Mouse (Mus musculus): Measurements from ENCODE around the gene Pde3b. TPM values are rescaled to one million over a fixed set of nuclear protein-coding genes. Genes with fewer than 3 reads are reported as not detected.

The Pde3b gene
- polyA plus RNA-seq, 1 experiment from 2014 or later: 1.7 TPM

DNA sequence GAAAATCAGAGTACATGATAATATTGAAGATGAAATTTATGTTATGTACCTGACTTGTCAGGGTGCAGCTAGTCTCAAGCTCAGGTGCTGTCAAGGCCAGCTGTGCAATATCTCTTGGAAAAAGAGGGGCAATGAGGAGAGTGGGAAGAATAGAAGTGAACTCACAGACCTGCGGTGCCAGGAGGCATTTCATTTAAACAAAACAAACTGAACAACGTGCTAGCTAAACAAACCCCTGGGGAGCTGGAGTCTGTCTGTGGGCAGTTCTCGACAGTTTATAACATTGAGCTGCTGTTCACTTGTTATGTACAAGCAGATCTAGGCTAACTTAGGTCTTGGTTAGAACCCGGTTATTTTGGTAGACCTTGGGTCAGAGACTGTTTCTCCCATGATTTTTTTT lies 5.8 kb downstream of the Pde3b start:
- no peak overlapping the region for H3K27ac ChIP-seq (ENCODE audit: low read depth, low read length)

DNA sequence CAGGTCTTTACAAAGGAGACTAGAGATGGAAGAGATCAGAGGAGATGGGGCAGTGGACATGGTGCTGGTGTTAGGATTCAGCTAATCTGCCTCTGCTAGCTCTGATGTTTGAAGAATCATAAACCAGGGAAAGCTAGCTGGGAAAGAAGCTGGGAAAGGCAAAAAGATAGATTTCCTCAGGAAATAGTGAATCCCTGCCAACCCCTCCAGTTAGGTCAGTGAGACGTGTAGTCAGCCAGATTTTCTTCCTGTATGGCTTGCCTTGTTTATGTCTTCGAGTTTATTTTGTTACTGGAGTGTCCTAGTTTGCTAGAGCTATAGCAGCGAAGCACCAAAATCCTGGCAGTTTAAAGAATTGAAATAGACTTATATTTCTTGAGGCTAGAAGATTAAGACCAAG lies 7.1 kb downstream of the Pde3b start:
- H3K9ac ChIP-seq (ENCODE audit: low read depth, low read length): no peak overlapping the region
- no peak overlapping the region for H3K27ac ChIP-seq (ENCODE audit: low read depth, low read length)
- no peaks in the 10 kb centered on the region for H3K27me3 ChIP-seq (replicated peaks; ENCODE audit: control insufficient read depth, insufficient read depth, low read length)
- H3K4me2 ChIP-seq (replicated peaks; ENCODE audit: low read depth): no peak overlapping the region
- no peaks in the 10 kb centered on the region for H3K36me3 ChIP-seq (ENCODE audit: control insufficient read depth, insufficient read depth)
- WGBS: 49% methylated on average over 3 of the region's 3 CpGs
- no peaks in the 10 kb centered on the region for H3K4me1 ChIP-seq (replicated peaks; ENCODE audit: control insufficient read depth, insufficient read depth, low read length)
- H3K9me3 ChIP-seq (ENCODE audit: control insufficient read depth): no peaks in the 10 kb centered on the region
- no peak for ATAC-seq
- TF ChIP-seq CTCF (IDR thresholded peaks at IDR 0.05; ENCODE audit: low read depth): no peak
- no peak overlapping the region for H3K4me3 ChIP-seq (ENCODE audit: low read depth, low read length)

More for the DNA sequence above, 5.8 kb downstream of the Pde3b start:
- Histone ChIP-seq H3K4me1 (replicated peaks; ENCODE audit: control insufficient read depth, insufficient read depth, low read length) (no peaks in the 10 kb centered on the region), H3K9ac (ENCODE audit: low read depth, low read length) (no peak overlapping the region), H3K27me3 (replicated peaks; ENCODE audit: control insufficient read depth, insufficient read depth, low read length) (no peaks in the 10 kb centered on the region; the same call in 1 of the 2 replicates), H3K4me3 (ENCODE audit: low read depth, low read length) (no peak overlapping the region), H3K9me3 (ENCODE audit: control insufficient read depth) (no peaks in the 10 kb centered on the region), H3K4me2 (replicated peaks; ENCODE audit: low read depth) (no peak overlapping the region), H3K36me3 (ENCODE audit: control insufficient read depth, insufficient read depth) (no peaks in the 10 kb centered on the region)
- no peak for ATAC-seq
- 47% methylated on average over 4 of the region's 4 CpGs for WGBS
- TF ChIP-seq CTCF (IDR thresholded peaks at IDR 0.05; ENCODE audit: low read depth): no peak

DNA sequence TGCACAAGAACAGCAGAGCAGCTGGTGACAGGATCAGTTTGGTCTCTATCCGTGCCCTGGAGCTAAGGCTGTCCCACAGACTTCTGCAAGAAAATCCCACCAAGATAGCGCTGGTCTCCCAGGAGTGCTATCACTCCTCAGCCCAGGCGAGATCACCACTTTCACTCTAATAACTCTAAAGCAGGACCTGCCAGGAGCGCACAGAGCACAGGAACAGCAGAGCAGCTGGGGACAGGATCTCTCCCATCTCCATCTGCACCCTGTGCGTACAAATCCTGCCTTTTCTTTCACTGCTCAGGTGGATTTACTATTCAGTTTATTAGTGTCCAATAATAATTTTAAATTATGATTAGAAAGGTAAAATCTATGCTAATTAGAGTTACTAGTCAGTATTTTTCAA lies 14.7 kb downstream of the Pde3b start:
- Histone ChIP-seq H3K4me3 (ENCODE audit: low read depth, low read length) (no peak overlapping the region), H3K36me3 (ENCODE audit: control insufficient read depth, insufficient read depth) (no peaks in the 10 kb centered on the region), H3K27me3 (replicated peaks; ENCODE audit: control insufficient read depth, insufficient read depth, low read length) (no peaks in the 10 kb centered on the region), H3K27ac (ENCODE audit: low read depth, low read length) (no peak overlapping the region), H3K9me3 (ENCODE audit: control insufficient read depth) (no peaks in the 10 kb centered on the region; the same call in 1 of the 2 replicates), H3K4me2 (replicated peaks; ENCODE audit: low read depth) (no peak overlapping the region), H3K4me1 (replicated peaks; ENCODE audit: control insufficient read depth, insufficient read depth, low read length) (no peaks in the 10 kb centered on the region), H3K9ac (ENCODE audit: low read depth, low read length) (no peak overlapping the region)
- TF ChIP-seq CTCF (IDR thresholded peaks at IDR 0.05; ENCODE audit: low read depth): no peak
- ATAC-seq: no peak
- WGBS: 82% methylated on average over 5 of the region's 5 CpGs

DNA sequence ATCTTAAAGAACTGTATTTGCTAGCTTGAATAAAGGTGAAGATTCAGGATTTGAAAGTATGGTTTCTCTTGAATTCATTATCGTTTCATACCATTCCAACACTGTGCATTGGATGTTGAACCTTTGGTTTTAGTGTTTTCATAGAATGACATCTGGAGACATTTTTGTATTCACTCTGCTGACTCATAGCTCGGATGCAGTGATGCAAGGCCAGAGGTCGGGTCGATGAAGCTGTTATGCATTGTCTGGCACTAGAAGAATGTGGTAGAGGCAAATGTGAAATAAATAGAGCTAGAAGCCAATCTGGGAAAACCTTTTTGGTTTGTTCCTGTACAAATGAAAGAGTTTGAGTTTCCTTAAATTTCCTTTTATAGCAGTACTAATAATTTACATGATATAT lies 16.9 kb downstream of the Pde3b start:
- ATAC-seq: no peak
- H3K9me3 ChIP-seq (ENCODE audit: control insufficient read depth): no peaks in the 10 kb centered on the region; the same call in 1 of the 2 replicates
- H3K9ac ChIP-seq (ENCODE audit: low read depth, low read length): no peak overlapping the region
- no peaks in the 10 kb centered on the region for H3K27me3 ChIP-seq (replicated peaks; ENCODE audit: control insufficient read depth, insufficient read depth, low read length)
- no peaks in the 10 kb centered on the region for H3K36me3 ChIP-seq (ENCODE audit: control insufficient read depth, insufficient read depth)
- H3K4me3 ChIP-seq (ENCODE audit: low read depth, low read length): no peak overlapping the region
- no peak overlapping the region for H3K4me2 ChIP-seq (replicated peaks; ENCODE audit: low read depth)
- no peak for TF ChIP-seq CTCF (IDR thresholded peaks at IDR 0.05; ENCODE audit: low read depth)
- no peak overlapping the region for H3K27ac ChIP-seq (ENCODE audit: low read depth, low read length)
- 62% methylated on average over 4 of the region's 4 CpGs for WGBS
- no peaks in the 10 kb centered on the region for H3K4me1 ChIP-seq (replicated peaks; ENCODE audit: control insufficient read depth, insufficient read depth, low read length)

DNA sequence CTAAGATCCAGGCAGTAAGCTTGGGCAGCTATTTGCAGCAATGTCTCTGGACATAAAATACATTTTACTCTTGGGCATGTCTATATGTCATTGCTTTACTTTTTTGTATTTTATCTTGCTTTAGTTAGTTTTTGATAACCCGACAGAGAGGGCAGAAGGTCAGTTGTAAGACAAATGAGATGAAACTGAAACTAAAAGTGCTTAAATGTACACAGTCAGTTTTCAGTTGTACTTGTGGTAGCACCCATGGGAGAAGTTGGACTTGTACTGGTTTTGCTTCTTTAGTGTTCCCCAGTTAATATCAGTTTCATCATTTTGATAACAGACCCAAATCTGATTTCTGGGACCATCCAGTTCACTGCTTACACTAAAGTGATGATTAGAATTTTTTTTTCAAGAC lies 24.6 kb downstream of the Pde3b start:
- H3K4me3 ChIP-seq (ENCODE audit: low read depth, low read length): no peak overlapping the region
- no peak overlapping the region for H3K27ac ChIP-seq (ENCODE audit: low read depth, low read length)
- no peak overlapping the region for H3K9ac ChIP-seq (ENCODE audit: low read depth, low read length)
- H3K4me1 ChIP-seq (replicated peaks; ENCODE audit: control insufficient read depth, insufficient read depth, low read length): no peaks in the 10 kb centered on the region
- ATAC-seq: no peak
- H3K4me2 ChIP-seq (replicated peaks; ENCODE audit: low read depth): no peak overlapping the region; the same call in 1 of the 2 replicates
- TF ChIP-seq CTCF (IDR thresholded peaks at IDR 0.05; ENCODE audit: low read depth): no peak
- no peaks in the 10 kb centered on the region for H3K36me3 ChIP-seq (ENCODE audit: control insufficient read depth, insufficient read depth)
- WGBS: 26% methylated on average over 1 of the region's 1 CpGs
- no peaks in the 10 kb centered on the region for H3K9me3 ChIP-seq (ENCODE audit: control insufficient read depth)
- no peaks in the 10 kb centered on the region for H3K27me3 ChIP-seq (replicated peaks; ENCODE audit: control insufficient read depth, insufficient read depth, low read length)

DNA sequence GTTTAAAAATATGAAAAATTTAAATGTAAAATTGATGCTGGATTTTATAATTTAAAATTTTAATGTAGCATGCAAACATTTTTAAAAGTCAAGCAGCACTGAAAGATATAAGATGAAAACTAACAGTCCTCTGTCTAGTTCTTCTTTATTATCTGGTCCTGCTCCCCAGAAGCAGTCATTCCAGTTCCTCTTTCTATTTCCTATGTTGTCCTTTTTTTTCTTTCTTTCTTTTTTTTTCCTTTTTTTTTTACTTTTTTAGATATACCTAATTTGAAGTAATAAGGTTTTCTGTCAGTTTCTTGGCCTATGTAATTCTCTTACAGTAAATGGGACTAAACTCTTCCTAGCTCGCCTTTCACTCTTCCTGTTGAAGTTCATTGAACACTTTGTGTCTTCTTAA lies 25.4 kb downstream of the Pde3b start:
- ATAC-seq: no peak
- Histone ChIP-seq H3K27ac (ENCODE audit: low read depth, low read length) (no peak overlapping the region), H3K36me3 (ENCODE audit: control insufficient read depth, insufficient read depth) (no peaks in the 10 kb centered on the region), H3K27me3 (replicated peaks; ENCODE audit: control insufficient read depth, insufficient read depth, low read length) (no peaks in the 10 kb centered on the region), H3K4me3 (ENCODE audit: low read depth, low read length) (no peak overlapping the region), H3K4me2 (replicated peaks; ENCODE audit: low read depth) (no peak overlapping the region), H3K9ac (ENCODE audit: low read depth, low read length) (no peak overlapping the region), H3K4me1 (replicated peaks; ENCODE audit: control insufficient read depth, insufficient read depth, low read length) (no peaks in the 10 kb centered on the region), H3K9me3 (ENCODE audit: control insufficient read depth) (no peaks in the 10 kb centered on the region)
- 99% methylated on average over 1 of the region's 1 CpGs for WGBS
- TF ChIP-seq CTCF (IDR thresholded peaks at IDR 0.05; ENCODE audit: low read depth): no peak

DNA sequence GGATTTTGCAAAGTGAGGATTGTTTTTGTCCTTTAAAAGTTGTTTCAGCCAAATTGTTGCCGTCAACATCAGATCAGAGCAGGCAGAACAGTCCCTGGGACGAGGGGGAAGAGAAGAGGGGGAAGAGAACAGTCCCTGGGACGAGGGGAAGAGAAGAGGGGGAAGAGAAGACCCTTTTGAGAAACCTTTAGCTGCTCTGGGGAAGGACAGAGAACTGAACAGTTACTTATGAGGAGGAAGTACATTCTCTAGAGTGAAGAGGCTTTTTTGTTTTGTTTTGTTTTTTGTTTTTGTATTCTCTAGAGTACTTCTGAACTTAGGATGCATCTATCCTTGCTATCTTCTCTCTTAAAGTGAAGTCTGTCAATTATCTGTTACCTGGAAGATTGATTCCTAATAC lies 37.8 kb downstream of the Pde3b start:
- no peaks in the 10 kb centered on the region for H3K27me3 ChIP-seq (replicated peaks; ENCODE audit: control insufficient read depth, insufficient read depth, low read length)
- H3K4me3 ChIP-seq (ENCODE audit: low read depth, low read length): no peak overlapping the region
- WGBS: 46% methylated on average over 3 of the region's 3 CpGs
- H3K4me2 ChIP-seq (replicated peaks; ENCODE audit: low read depth): no peak overlapping the region
- H3K36me3 ChIP-seq (ENCODE audit: control insufficient read depth, insufficient read depth): no peaks in the 10 kb centered on the region
- no peaks in the 10 kb centered on the region for H3K9me3 ChIP-seq (ENCODE audit: control insufficient read depth)
- no peaks in the 10 kb centered on the region for H3K4me1 ChIP-seq (replicated peaks; ENCODE audit: control insufficient read depth, insufficient read depth, low read length)
- no peak for ATAC-seq
- H3K9ac ChIP-seq (ENCODE audit: low read depth, low read length): no peak overlapping the region
- H3K27ac ChIP-seq (ENCODE audit: low read depth, low read length): no peak overlapping the region
- TF ChIP-seq CTCF (IDR thresholded peaks at IDR 0.05; ENCODE audit: low read depth): no peak
